Mouse (Mus musculus) left cerebral cortex, postnatal 14 days (tissue): ENCODE results near the gene P2rx7. TPM values are rescaled to one million over a fixed set of nuclear protein-coding genes. Genes with fewer than 3 reads are reported as not detected.

Source experiments
- DNase-seq, 2 experiments: peaks; one replicate each; pipeline ENCODE4 v3.0.0; 2021 to 2022; ENCODE audit warnings: low spot score in 2 of 2, mixed read lengths in 1 of 2
- intact Hi-C: fragments of 180-260 bp; cut with DNase I; formaldehyde crosslinking; loops from one replicate; pipeline ENCODE4 v1.15.1; 2025
- total RNA-seq, 2 experiments: library from RNA; stranded (reverse); gene quantifications; 2 replicates each; pipeline ENCODE4 v1.2.3; 2021

P2rx7 gene
- total RNA-seq, 2 experiments from 2014 or later = 6.3 to 6.8 TPM

DNA sequence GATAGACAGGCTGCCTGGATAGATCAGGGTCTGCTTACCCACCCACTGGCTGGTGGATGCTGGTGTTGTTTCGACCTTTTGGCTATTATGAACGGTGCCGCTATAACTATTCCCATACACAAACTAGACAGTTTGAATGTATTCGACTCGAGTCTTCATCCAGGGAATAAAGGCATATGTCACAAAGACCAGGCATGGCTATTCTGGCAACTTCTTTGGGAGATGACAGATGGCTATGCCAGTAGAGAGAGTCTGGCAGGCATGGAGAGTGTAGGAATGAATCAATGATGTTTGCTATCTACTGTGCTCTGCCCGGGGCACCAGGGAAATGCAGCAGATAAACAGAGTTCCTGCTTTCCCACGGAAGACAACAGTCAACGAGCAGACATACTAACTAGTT lies 36.2 kb downstream of the P2rx7 start:
- no peak for DNase-seq

DNA sequence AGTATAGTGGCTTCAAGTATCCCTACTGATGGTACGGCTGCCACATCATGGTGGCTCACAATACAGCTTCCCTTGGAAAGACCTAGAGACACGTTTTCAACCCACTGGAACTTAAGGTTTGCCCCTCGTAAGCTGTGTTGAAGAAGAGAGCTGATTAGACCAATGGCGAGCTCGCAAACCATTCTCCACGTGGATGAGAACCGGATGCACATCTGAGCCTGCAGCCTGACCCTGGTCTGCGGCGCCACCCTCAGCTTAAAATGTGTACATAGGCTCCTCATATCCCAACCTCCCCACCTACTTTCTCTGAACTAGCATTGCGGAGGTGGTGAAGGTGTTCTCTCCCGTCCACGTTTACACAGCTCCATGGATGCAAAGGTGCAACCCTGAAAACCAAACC lies 37.6 kb downstream of the P2rx7 start:
- intact Hi-C loops = no loop called here
- DNase-seq = no peak

More for the DNA sequence above, 36.2 kb downstream of the P2rx7 start:
- intact Hi-C loops = no loop called here

DNA sequence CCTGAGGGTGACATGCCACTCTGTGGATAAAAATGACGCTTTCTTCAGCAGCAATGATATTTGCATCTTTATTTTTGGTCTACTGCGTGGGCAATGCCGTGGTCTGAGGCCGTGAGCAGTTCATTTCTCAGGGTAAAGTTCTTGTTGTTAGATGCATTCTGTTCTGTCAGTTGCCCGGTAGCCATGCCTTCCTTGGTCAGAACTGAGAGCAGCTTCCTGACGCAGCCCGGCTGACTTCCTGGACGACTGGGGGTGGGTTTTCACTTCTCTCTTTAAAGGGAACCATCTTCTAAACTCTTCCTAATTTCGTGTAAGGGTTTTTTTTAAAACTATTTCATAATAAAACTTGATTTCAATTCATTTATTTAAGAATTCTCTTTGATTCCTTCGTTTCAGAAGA lies 40.2 kb downstream of the P2rx7 start:
- DNase-seq = no peak
- intact Hi-C loops = no loop called here

DNA sequence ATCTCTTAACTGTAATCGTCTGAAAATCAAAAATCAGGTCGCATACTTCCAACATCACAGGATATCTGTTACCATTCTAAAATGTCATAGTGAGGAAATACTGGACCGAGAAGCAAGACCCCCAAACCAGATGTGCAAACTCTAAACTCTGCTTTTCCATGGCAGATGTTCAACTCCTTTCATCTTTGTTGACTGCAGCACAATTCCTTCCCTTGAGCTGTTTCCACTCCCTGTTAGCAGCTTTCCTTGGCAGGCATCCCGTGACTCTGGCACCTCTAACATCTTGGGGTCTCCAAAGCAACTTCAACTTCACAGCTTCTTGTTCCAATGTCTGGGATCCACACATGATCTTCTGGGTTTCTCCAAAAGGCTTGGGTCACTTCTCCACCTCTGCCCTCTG lies 43.7 kb downstream of the P2rx7 start:
- no peak for DNase-seq
- intact Hi-C loops = no loop called here

DNA sequence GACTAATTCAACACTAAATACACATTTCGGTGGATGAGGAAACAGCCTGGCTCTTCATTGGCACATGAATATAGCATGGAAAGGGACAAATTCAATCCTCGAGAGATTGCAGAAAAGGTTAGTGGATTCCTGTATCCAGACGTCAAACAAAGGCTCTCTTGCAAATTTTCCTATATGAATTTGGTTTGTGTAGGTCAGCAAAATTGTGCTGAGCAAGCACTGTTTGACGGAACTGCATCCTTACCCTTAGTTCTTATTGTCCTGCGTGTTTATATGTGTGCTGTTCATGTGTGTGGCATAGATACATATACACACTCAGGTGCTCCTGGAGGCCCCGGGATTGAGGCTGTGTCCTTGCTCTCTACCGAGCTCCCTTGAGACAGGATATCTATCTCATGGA lies 45.4 kb downstream of the P2rx7 start:
- intact Hi-C loops = no loop called here
- no peak for DNase-seq

DNA sequence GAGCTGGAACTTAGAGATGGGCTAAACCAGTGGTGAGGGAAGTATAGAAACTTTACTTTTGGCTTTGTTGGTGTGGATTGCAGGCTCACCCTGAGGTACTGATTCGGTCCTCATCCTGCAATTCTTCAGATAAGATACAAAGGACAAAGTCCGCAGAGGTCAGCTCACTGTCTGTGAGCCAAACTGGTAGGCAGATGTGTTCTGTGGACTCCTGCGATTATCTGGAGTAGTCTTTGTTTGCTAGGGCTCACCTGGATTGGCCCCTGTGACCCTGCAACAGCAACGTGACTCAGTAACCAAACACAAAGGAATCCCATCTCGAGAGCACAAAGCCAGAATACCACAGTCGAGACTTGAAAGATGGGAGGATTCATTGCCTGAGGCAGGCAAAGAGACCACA lies 46.8 kb downstream of the P2rx7 start:
- DNase-seq = no peak
- intact Hi-C loops = no loop called here

DNA sequence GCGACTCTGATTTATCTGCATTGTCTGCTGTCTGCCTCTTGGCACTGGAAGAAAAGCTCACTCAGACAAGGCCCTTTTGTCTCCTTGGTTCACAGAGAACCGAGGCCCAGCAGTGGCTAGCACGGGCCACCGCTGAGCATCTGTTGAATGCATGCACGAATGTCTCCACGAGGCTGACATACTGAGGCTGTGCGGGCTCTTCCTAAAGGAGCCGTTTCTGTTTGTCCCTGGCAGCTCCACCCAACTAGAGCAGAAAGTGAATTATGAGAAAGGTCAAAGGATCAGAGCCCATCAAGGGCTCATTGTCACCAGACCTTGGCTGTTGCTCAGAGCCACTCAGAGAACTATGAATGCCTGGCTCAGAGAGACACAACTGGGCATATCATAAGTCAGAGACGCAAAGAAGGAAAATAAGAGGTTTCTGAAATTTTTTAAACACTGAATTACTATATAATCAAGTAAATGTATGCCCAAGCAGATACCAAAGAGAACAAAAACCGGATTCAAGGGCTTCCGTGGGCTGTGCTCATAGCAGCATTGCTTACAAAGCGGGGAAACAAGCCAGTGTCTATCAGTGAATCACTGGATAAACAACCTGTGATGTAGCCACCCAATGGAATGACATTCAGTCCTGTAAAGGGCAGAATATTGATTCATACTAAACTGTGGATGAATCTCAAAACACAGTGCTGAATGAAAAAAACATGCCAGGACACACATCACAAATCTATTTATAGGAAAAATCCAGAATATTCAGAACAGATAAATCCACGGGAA lies 49.9 kb downstream of the P2rx7 start:
- intact Hi-C loops = no loop called here
- peak; percentile 24 to 27 for DNase-seq

DNA sequence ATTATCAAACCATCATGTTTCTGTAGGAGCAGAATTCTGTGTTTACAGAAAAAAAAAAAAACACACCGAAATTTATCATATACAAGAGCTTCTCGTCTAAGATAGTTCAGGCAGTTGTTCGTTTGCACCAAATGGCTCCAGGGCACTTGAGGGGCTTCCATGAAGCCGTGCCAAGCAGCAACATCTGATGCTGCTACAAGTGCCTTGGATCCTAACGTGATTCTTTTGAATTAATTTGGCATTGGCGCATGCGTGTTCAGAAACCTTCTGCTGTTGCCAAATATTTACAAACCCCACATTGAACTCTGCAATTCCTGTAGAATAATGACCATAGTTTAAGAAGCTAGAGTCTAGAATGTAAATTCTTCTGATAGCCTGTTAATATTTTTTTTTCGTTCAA lies 51.8 kb downstream of the P2rx7 start:
- no peak for DNase-seq
- intact Hi-C loops = no loop called here

DNA sequence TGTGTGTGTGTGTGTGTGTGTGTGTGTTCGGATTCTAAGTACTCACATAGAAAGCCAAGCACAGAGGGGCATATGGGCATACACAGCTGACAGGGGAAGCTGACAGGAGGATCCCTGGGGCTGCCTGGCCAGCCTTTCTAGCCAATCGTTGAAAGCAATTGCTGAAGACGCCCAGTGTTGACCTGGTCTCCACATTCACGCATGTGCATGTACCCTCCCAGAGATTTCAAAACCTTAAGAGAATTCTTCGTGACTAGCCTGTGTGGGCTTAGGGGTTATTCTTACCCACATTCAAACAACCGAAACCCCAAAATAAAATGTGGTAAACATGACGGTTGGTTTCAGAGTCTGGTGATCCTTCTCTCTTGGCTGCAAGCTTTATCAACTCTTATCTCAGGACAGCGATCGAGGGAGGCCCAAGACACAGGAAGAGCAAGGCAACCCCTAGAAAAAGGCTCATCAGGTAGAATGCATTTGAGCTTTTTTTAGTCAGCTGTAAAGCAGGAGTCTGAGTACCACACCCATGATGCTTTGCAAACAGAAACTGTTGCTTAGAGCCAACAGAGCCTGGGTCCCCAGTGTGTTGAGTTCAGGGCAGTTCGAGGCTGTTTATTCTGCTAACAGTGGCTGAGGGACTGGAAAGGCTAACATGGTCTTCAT lies 54.5 kb downstream of the P2rx7 start:
- DNase-seq = no peak
- intact Hi-C loops = no loop called here

DNA sequence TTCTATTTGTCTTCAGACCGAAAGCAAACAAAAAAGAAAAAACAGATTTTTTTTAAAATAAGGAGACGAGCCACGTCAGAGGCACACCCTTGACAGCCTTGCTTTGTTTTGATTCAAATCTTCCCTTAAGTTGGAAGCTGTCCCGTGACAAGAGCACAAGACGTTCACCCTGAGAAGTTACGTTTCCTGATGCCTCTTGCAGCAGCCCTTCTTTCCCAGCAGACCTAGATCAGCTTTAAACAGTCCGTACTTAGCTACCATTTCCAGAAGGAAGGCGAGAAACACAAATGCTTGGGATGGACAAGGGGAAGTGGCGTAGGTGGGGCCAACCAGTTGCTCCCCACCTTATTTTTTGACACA lies 55.0 kb downstream of the P2rx7 start:
- no peak for DNase-seq
- intact Hi-C loops = no loop called here

DNA sequence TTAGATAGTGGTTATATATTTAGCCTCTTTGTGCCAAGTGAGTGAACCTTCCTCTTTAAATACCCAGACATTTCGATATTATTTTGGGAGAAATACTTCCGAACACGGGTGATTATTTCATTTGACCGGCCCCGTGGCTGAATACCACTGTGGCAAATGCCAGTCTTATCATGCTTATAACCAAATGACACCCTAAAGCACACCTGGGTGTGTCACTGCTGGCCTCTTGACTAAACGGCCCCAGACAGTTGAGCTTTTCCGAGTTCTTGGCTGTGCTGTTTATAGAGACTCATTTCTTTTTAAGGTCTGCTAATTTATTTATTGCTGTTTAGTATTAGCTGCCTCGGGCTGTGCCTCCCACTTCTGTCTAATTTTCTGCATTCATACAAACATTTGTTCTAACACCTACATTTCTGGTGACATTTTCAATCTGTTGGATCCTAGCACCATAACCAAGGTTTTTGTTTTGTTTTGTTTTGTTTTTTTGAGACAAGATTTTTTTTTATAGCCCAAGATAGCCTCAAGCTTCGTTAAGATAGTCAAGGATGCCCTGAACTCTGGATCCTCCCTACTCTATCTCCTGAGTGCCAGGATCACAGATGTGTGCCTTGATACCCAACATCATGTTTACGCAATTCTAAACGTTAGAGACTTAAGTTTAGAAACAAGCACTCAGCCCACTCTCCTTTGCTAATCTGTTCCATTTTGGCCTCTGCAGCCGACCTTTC lies 56.6 kb downstream of the P2rx7 start:
- intact Hi-C loops = no loop called here

DNA sequence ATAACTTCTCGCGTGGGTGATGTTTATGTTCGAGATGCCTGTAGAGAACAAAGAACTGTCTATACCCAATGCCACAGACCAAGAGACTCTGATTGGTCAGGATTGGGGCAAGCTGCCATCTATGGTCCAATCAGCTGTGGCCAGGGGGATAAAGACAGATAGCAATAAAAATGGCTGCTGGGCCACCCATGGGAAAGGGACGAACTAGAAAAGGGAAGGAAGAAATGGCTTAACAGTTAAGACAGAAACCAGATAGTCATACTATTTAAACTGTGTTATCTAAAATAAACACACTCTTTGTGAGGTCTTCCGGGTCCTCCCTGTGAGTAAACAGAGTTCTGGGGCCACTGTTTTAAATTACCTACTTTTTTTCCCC lies 57.1 kb downstream of the P2rx7 start:
- DNase-seq = no peak
- intact Hi-C loops = no loop called here

More for the DNA sequence above, 56.6 kb downstream of the P2rx7 start:
- no peak for DNase-seq

DNA sequence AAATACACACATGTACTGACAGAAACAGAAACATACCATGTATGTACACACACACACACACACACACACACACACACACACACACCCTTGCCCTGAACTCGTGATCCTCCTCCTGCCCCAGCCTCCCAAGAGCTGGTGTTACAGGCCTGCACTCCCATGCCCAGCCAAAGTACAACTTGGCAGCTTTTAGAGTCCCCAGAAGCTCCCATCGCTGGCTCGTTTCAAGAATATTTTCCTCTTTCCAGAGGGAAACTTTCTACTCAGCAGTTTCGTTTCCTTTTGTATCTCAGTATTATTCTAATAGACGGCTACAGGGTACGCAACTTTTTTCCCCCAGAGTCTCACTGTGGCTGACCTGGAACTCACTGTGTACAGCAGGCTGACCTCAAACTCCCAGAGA lies 58.4 kb downstream of the P2rx7 start:
- DNase-seq = no peak
- intact Hi-C loops = no loop called here

DNA sequence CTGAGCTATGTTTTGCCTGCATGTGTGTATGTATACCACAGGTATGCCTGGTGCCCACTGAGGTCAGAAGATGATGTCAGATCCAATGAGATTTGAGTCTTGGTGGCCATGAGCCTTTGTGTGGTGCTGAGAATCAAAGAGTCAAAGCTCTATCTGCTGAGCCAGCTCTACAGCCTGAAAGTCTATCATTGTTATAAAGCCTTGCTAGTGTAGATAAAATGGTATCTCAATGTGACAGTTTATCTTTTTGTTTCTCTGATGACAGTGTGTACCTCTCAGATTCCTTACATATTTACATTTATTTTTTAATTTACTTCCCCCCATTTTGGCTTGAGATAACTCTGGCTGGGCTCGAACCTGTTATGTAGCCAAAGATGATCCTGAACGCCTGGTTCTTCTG lies 59.9 kb downstream of the P2rx7 start:
- intact Hi-C loops = no loop called here
- no peak for DNase-seq

DNA sequence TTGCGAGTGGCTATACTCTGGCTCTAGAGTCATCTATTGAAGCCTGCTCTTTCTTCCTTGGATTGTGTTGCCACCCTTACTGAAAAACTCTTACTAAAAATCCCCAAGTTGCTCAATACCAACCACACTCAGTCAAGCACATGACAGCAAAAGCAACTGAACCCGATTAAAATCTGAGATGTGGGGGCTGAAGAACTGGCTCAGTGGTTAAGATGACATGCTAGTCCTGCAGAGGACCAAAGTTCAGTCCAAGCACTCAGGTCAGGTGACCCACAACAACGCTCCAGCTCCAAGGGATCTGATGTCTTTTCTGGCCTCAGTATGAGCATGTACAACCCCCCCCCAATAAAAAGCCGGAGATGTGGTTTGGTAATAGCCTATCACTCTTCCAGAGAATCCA lies 60.9 kb downstream of the P2rx7 start:
- no peak for DNase-seq
- intact Hi-C loops = no loop called here

DNA sequence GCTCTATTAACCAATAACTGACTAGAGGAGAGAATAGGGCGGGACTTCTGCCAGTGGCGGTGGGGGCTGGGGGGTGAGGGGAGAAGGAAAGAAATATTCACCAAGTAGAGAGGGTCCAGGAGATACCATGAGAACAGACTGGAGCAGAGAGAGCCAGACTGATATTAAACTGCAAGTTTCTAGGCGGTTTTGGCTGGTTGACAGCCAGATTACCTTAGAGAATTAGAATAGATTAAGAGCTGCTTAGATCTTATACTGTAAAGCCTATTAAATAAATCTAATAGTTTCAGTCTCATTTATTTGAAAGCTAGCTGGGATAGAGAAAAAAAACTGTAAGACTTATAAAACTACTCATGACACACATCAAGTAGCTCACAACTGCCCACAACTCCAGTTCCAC lies 61.5 kb downstream of the P2rx7 start:
- no peak for DNase-seq
- intact Hi-C loops = no loop called here

DNA sequence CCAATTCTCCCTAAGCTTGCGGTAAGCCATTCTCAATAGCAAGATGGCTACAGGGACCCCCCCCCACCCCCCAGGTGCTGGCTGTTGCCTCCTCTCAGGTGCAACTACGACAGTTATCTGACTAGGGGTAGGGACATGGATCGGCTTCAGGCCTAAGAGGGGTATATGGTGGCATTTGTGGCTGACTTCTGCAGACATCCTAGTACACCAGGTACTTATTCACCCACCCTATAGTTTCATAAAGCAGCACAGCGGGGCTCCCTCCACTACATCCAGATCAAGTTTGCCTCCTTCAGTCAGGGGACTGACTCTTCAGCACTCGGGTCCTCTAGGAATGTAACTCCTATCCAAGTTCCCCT lies 63.2 kb downstream of the P2rx7 start:
- intact Hi-C loops = no loop called here
- DNase-seq = no peak

DNA sequence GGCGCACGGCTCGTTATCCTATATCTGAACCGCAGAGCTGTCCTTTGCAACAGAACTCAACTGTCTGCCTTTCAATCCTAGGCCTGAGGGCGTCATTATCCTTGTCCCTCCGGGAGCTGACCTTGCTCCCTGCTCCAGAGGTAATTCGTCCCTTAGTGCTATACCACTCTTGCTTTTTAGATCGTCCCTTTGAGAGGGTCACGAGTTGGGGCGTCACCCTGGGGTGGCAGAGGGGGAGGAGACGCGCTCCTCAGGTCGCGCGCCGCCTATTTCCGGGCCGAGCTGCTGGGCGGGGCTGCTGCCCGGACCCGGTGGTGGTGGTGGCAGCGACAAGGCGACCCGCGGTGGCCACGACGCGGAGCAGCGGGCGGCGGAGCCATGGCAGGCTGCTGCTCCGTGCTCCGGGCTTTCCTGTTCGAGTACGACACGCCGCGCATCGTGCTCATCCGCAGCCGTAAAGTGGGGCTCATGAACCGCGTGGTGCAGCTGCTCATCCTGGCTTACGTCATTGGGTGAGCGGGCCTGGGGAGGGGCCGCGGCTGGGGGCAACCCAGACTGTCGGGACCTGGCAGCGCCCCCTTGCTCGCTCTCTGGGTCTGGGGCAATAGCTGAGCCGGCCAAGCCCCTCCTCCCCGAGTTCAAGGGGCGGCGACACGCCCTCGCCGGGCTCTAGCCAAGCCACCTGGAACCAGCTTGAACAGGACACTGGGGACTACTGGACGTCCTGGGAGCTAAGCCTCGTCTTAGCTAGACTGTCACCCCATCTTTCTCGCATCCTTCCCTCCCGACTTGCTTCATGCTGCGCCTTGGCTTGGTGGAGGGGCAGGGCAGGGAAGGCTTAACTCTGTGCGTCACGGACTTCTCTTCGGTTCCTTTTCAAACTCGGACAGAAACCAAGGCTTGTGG lies 63.8 kb downstream of the P2rx7 start, which contains the start of gene P2rx4:
TSS of gene P2rx4 (plus strand) at position 269 of the 906 bp plus-strand sequence.
- intact Hi-C loops = no loop called here
- DNase-seq = peak; percentile 86 to 94

DNA sequence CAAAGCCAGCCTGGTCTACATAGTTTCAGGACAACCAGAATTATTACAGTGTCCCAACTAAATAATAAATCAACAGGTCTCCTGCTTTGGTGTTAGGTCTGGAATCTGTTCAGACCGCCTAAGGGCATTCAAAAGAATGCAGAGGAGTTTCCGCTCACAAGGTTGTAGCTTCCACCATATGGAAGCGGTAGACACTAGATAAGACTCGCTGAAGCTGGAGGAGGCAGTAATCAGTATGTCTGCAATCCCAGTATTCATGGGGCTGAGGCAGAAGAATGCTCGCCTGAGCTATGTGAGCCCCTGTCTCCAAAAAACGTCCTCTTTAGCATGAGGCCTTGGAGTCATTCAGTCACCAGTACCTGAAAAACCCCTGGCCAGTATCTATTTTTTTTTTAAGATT lies 65.1 kb downstream of the P2rx7 start:
- intact Hi-C loops = no loop called here

DNA sequence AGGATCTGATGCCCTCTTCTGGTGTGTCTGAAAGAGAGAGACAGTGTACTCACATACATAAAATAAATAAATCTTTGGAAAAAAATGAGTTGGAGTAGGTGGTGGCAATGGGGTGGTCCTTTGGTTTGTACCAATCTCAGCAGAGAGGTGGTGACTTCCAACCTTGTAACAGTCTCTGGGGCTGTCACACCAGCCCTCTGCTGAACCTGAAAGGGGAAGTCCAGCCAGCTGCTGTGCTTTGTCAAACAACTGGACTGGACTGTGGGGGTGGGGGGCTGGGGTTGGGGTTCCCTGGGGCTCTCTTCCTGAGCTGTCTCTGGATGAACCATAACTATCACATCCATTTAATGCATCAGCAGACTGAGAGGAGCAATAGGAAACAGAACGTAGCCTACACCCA lies 72.0 kb downstream of the P2rx7 start:
- DNase-seq = no peak
- intact Hi-C loops = no loop called here

More for the DNA sequence above, 65.1 kb downstream of the P2rx7 start:
- DNase-seq = no peak
